Comparison of ENCODE assay signal across 21 mouse cellular contexts in genomic region chr14:10221847-10222246, GRCm38 (mm10).
DNase-seq lines count a peak whose midpoint lies in the region; ATAC-seq and TF ChIP-seq lines count a peak whose summit lies in the region.
"Had no signal": no experiment of that assay in that cellular context is flagged by ENCODE, and none has a peak within 500 bp of the region (broad histone marks: within the 10 kb centered on the region; RNA-seq: fewer than 3 reads in every experiment).

No protein-coding gene starts in this region.

- no peak overlapping the region for H3K9ac ChIP-seq in lung, embryonic 14.5 days
- no peak overlapping the region for H3K9ac ChIP-seq in intestine, embryonic 16.5 days (ENCODE audit: low read depth, low read length)
- H3K9ac ChIP-seq: limb, embryonic 12.5 days had no signal

- H3K27ac ChIP-seq in lung, embryonic 14.5 days (ENCODE audit: low read depth): no peak overlapping the region
- H3K27ac ChIP-seq in intestine, embryonic 16.5 days (ENCODE audit: low read length): no peak overlapping the region
- H3K27ac ChIP-seq: hindbrain, postnatal 0 days; limb, embryonic 12.5 days had no signal

- H3K4me3 ChIP-seq in lung, embryonic 14.5 days (ENCODE audit: low read depth, low read length): no peak overlapping the region
- no peak overlapping the region for H3K4me3 ChIP-seq in intestine, embryonic 16.5 days (ENCODE audit: low read length)
- H3K4me3 ChIP-seq: limb, embryonic 12.5 days; myocyte had no signal

- no peaks in the 10 kb centered on the region for H3K36me3 ChIP-seq in lung, embryonic 14.5 days (ENCODE audit: insufficient read depth)
- no peaks in the 10 kb centered on the region for H3K36me3 ChIP-seq in intestine, embryonic 16.5 days (ENCODE audit: control insufficient read depth, insufficient read depth, low read length)
- H3K36me3 ChIP-seq: limb, embryonic 12.5 days had no signal

- no peak for DNase-seq in lung, embryonic 14.5 days
- DNase-seq in lung, postnatal 36 days: no peak
- DNase-seq in frontal cortex, postnatal 14 days (ENCODE audit: low spot score in 2 of 2): peak; percentile 7 to 9
- DNase-seq in layer of hippocampus, adult 9-11 months: peak; percentile 45
- DNase-seq in right cerebral cortex, postnatal 10 days (ENCODE audit: low spot score in 2 of 2): peak; percentile 21 to 40
- no peak for DNase-seq in urinary bladder, postnatal 14 days (ENCODE audit: low spot score)
- DNase-seq: adrenal gland, adult 2 months; cerebellum, adult 9-10 months; embryo, embryonic 11 days; heart, adult 18-20 months; kidney, adult 2 months; kidney, postnatal 36 days; lung, postnatal 4 days; thymus, postnatal 25 days had no signal

- no peaks in the 10 kb centered on the region for H3K27me3 ChIP-seq in lung, embryonic 14.5 days (ENCODE audit: insufficient read depth, low read length)
- H3K27me3 ChIP-seq in intestine, embryonic 16.5 days (replicated peaks; ENCODE audit: control insufficient read depth, insufficient read depth, low read length): no peaks in the 10 kb centered on the region
- H3K27me3 ChIP-seq: limb, embryonic 12.5 days had no signal

- 0 out of 2 replicates have a peak, but pooled peaks have one; percentile 3 for TF ChIP-seq CTCF in lung, embryonic 14.5 days (IDR thresholded peaks at IDR 0.05; ENCODE audit: low read depth)

- ATAC-seq in lung, embryonic 14.5 days (ENCODE audit: insufficient read depth): no peak
- ATAC-seq in erythroid progenitor cell, adult 5-6 weeks (replicated peaks; ENCODE audit: low FRiP score, poor library complexity, severe bottlenecking): no peak
- ATAC-seq in intestine, embryonic 16.5 days: no peak
- ATAC-seq: CD4-positive, CD25-positive, alpha-beta regulatory T cell, adult 4 months; hindbrain, postnatal 0 days had no signal

- 83% methylated on average over 2 of the region's 2 CpGs for WGBS in lung, embryonic 14.5 days
- 91% methylated on average over 2 of the region's 2 CpGs for WGBS in intestine, embryonic 16.5 days

- H3K4me1 ChIP-seq in lung, embryonic 14.5 days (ENCODE audit: insufficient read depth): no peaks in the 10 kb centered on the region
- H3K4me1 ChIP-seq in intestine, embryonic 16.5 days (ENCODE audit: control insufficient read depth, insufficient read depth, low read length): no peaks in the 10 kb centered on the region
- H3K4me1 ChIP-seq: limb, embryonic 12.5 days had no signal

- H3K9me3 ChIP-seq in lung, embryonic 14.5 days (ENCODE audit: low read depth, low read length): no peaks in the 10 kb centered on the region
- no peaks in the 10 kb centered on the region for H3K9me3 ChIP-seq in intestine, embryonic 16.5 days (ENCODE audit: control insufficient read depth, low read length)
- H3K9me3 ChIP-seq: limb, embryonic 12.5 days had no signal

- no peak overlapping the region for H3K4me2 ChIP-seq in lung, embryonic 14.5 days
- no peak overlapping the region for H3K4me2 ChIP-seq in intestine, embryonic 16.5 days (ENCODE audit: low read depth, low read length)
- H3K4me2 ChIP-seq: limb, embryonic 12.5 days; midbrain, embryonic 11.5 days had no signal

Comparison
In these comparisons a context has a peak if more than half of its experiments do, and no peak if none do; other contexts are left out.
1. DNase-seq: peak in frontal cortex, postnatal 14 days (2 of 2), layer of hippocampus, adult 9-11 months (single experiment) and right cerebral cortex, postnatal 10 days (2 of 2); none in lung, embryonic 14.5 days (single experiment), lung, postnatal 36 days (single experiment) and urinary bladder, postnatal 14 days (single experiment).